Mouse (Mus musculus) R1 (cell line): Measurements from ENCODE around the gene Btbd2.

Experiments
- DNase-seq: peaks from one replicate; pipeline ENCODE4 v3.0.0-alpha.2; 2018; ENCODE audit warnings: low read depth, low spot score

Gene Btbd2

GRCm38 (mm10) chr10:80656863-80657623, at the start of gene Btbd2:
Gene Btbd2, minus strand, starts transcription at chr10:80657071.
- DNase-seq = peak; percentile 80

DNA sequence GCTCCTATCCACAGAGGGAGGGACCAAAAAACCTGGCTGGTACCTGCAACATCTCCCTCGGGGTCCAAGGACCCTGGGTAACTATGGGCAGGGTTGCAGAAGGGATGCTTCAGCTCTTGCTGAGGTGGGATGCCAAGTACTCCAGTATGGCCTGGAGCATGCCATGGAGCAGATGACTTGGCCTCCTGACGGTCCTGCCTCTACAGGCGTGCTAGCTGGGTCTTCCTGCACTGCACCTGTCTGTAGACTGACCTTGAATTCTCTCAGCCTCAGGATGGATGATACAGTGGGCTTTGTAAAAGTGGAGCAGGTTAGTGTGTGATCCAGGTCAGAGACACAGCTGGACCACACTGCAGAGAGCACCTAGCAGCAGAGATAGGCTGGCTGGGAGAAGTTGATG, 48.6 kb upstream of the Btbd2 start:
- DNase-seq = no peak

- DNase-seq = no peak
Measured at GRCm38 (mm10) chr10:80705033-80705432, 48.2 kb upstream of the Btbd2 start.

DNA sequence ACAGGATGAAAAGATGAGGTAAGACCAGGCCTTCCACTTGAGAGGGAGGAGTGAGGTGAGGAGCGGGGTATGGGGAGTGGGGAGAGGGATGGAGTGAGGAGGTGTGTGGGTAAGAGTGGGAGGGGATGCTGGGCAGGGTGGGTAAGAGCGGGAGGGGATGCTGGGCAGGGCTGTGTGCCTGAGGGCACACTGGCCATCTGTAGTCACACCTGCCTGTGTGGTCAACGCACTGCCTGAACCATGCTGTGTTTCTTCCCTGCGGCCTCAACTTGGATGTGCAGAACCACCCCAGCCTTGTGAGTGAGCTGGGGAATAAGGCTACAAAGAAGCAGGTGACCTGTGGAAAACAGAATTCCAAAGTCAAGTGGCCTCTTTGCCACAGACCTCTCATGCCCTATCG, 47.5 kb upstream of the Btbd2 start:
- no peak for DNase-seq

GRCm38 (mm10) chr10:80703643-80704042, 46.8 kb upstream of the Btbd2 start:
- no peak for DNase-seq

DNA sequence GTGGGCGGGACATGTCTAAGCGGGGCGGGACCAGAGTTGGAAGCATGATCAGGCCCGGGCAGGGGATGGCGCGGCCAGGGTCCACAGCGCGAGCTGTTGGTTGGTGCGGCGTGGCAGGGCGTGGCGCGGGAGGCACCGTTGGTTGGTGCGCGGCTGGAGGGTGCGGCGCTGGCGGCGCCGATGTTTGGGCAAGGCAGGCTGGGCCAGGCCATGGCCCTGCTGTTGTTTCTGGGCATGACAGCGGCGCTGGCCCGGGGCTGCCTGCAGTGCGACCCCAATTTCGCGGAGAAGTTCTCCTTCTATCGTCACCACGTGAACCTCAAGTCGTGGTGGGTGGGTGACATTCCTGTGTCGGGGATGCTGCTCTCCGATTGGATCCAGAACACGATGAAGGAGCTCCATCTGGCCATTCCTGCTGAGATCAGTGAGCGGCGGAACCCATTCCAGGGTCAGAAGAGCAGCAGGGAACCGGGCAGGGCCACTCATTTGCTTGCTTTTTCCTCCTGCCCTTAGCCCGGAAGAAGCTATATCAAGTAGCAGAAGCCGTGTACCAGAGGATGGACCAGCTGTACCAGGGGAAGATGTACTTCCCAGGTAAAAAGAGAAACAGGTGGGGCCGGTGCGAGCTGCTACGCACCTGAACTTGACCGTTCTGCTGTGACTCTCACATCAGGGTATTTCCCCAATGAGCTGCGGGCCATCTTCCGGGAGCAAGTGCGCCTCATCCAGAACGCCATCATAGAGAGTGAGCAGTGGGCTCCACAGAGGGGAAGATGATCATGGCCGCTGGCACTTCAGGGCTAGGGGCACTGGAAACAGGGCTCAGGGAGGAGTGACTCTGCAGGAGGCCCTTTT, 45.9 kb upstream of the Btbd2 start:
- peak; percentile 96 for DNase-seq

DNA sequence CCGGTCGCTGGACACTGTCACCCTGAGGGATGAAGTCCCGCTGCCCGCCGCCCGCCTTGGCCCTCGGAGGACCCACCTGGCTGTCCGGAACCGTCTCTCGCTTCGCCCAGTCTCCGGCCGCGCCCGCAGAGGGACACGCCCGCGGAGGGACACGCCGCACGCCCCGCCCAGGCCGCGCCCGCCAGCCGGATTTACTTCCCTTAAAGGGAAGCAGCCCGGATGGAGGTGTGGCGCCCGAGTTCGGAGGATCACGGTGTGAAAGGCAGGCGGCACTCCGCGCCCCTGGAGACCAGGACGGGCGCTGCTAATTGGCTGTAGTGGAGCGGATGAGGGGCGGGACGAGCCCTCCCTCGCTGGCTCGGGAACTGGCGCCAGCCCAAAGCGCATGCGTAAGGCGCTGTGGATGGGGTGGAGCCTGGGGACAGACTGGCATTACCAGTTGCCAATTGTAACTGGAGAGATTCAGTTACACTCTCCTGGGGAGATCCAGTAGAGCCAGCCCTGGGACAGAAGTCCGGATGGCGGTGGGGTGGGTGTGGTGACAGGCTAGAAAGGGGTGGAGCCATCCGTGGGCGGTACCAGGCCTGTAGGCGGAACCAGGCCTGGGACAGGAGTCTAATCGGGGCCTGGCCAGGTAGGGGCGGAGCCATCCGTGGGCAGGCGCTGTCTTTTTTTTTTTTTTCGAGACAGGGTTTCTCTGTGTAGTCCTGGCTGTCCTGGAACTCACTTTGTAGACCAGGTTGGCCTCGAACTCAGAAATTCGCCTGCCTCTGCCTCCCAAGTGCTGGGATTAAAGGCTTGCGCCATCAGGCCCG, 45.1 kb upstream of the Btbd2 start, which contains the start of the genes Mob3a and Izumo4:
Gene Mob3a (minus strand): TSS at position 257 of the 815 bp plus-strand sequence.
Gene Izumo4 (plus strand): TSS at position 464 of the 815 bp plus-strand sequence.
- DNase-seq = peak; percentile 100

DNA sequence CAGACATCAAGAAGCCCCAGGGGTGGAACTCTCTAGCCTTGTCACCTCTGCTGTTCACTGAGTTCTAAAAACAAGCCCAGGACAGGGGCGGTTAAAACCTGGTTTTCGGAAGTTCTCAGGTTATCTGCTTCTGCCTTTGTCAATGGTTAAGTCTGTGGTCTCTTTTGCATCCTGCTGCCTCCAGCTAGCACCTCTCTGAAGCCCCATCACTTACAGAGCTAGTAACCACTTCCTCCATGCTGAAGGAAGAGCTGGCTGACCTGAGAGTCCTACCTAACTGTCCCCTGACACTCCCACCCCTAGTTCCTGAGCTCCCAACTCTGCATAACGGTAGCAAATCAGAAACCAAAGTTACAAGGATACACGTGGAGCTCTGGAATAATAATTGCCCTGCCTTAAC, 43.9 kb upstream of the Btbd2 start:
- DNase-seq = no peak

- no peak for DNase-seq
Measured at GRCm38 (mm10) chr10:80700038-80700504, 43.2 kb upstream of the Btbd2 start.

- no peak for DNase-seq
Measured at GRCm38 (mm10) chr10:80698605-80699004, 41.7 kb upstream of the Btbd2 start.

DNA sequence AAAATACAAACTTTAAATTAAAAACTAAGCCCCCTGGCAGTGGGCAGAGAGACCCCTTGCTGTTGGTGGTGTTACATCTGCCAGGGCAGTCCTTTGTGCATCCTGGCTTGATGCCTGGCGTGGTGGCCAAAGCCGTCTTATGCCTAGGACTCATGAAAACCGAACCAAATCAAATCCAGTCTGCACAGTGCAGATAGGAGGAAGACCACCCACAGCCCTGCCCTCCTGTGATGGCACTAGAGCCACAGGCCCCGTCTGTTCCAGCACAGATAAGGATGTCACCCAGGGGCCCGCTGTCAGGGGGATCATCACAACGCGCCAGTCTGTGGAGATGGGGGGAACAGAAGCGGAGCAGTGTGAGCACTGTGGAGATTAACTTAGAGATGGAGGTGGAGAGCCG, 40.9 kb upstream of the Btbd2 start:
- DNase-seq = no peak

GRCm38 (mm10) chr10:80697393-80697787, 40.5 kb upstream of the Btbd2 start:
- DNase-seq = no peak

DNA sequence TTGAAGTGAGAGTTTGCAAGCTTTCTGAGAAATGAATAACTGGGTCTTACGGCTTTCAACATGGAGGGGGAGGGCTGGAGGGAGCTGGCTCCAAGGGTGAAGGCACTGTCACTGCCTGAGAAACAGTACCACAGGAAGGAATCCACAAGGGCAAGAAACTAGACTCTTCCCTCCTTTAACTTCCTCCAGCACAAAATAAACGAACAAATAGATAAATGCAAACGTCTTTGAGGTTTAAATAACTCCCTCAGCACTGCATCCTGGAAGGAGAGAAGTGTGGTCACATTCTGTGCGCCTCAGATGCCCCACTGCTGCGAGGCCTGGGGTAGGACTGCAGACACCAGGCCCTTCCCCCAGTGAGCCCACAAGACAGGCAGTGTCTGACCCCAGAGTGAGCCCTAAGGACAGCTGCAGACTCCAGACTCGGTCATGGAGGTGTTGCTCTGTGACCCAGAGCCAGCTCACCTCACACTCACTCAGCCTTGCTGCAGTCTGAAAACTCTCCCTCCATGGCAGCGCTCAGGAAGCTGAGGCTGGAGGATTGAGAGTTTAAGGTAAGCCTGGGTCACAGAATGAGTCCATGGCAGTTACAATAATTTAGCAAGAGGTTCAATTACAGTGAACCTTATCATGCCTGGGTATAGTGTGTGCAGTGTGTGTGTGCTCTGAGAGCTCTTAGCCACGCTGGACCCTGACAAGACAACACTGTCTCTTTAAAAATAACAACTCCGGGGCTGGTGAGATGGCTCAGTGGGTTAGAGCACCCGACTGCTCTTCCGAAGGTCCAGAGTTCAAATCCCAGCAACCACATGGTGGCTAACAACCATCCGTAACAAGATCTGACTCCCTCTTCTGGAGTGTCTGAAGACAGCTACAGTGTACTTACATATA, 39.9 kb upstream of the Btbd2 start:
- no peak for DNase-seq

- peak; percentile 21 for DNase-seq
Measured at GRCm38 (mm10) chr10:80695801-80696501, 39.1 kb upstream of the Btbd2 start.

- peak; percentile 62 for DNase-seq
Measured at GRCm38 (mm10) chr10:80695186-80695585, 38.3 kb upstream of the Btbd2 start.

DNA sequence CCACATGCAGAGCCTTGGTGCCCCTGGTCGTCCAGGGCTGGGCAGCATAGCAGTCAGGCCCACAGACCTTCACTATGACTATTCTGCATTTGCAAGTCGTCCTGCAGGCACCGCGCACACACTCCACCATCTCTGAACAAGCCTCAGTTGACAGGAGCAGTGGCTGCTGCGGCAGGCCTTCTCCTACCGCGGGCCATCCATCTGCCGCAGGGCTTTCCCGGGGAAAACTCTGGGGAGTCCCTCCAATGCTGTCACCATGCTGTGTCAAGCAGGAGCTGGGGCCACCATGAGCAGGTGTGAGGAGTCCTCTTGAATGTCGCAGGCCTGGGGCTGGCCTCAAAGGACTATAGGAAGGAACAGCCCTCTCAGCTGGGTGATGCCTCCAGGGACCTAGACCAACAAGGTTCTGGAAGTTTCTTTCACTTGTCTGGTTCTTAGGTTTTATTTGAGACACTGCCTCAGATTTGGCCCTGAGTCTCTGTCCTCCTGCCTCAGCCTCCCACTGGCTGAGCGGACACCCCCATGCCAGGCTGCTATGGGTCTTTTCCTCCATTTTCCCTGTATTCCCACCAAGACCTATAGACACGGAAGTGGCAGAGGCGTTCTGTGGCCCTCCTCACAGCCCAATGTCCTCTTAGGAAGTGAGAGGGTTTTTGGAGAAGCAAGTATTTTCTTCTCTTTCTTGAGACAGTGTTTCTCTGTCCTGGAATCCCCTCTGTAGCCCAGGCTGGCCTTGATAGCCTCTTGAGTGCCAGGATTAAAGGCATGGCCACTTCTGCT, 37.5 kb upstream of the Btbd2 start:
- no peak for DNase-seq

DNA sequence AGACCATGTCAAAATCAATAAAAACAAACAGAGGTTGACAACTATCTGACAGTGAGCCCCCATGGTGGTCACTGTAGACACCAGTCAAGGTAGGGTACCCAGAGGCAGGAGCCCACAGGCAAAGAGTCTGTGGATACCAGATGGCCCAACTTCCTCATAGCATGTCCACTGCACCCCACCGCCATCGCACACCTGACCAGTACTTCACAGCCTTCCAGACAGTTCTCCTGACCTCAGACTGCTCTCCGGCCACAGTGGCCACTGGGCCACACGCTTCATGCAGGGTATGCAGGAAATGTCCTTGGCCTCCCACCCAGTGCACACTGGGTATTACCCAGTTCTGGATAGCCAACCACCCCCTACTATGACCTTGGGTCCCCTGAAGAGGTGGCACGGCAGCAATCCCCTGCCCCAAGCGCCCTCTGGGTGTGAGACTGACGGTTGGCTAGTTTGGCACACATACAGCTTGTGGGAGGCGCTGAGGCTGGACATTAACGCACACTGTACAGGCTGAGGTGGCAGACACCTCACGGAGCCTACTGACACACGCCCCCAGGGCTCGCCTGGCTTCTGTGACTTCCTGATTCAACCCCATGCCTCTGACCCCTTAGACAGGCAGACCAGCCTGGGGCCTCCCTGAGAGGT, 36.7 kb upstream of the Btbd2 start:
- DNase-seq = no peak

GRCm38 (mm10) chr10:80692249-80693165, 35.6 kb upstream of the Btbd2 start:
- DNase-seq = peak; percentile 65
